Mouse (Mus musculus): ENCODE measurements around the gene Gdpd3. TPM values are rescaled to one million over a fixed set of nuclear protein-coding genes. Genes with fewer than 3 reads are reported as not detected.

The Gdpd3 gene
- polyA plus RNA-seq, 1 experiment = 35.7 TPM

- peak; percentile 99 for TF ChIP-seq POLR2A (IDR thresholded peaks at IDR 0.05; ENCODE audit: borderline replicate concordance, extremely low read depth, low read depth, low read length)
- no peak for TF ChIP-seq CTCF (IDR thresholded peaks at IDR 0.05; ENCODE audit: insufficient read depth, low read length)
- peak; percentile 93 for DNase-seq
- under 1% methylated on average over 30 of the region's 36 CpGs for WGBS
- Histone ChIP-seq H3K4me3 (replicated peaks; ENCODE audit: extremely low read depth, low read depth, low read length) (peak overlapping the region; percentile 100), H3K4me1 (ENCODE audit: control insufficient read depth, insufficient read depth, low read length) (peaks cover 10% of the 10 kb centered on the region)
These were observed 32.9 kb downstream of the Gdpd3 start for GRCm38 (mm10) chr7:126799050-126799467.

GRCm38 (mm10) chr7:126799468-126800268, 33.5 kb downstream of the Gdpd3 start:
- H3K4me3 ChIP-seq (replicated peaks; ENCODE audit: extremely low read depth, low read depth, low read length) = peak overlapping the region; percentile 65
- DNase-seq = peak; percentile 86
- TF ChIP-seq CTCF (IDR thresholded peaks at IDR 0.05; ENCODE audit: insufficient read depth, low read length) = peak; percentile 47
- peak; percentile 98 for TF ChIP-seq POLR2A (IDR thresholded peaks at IDR 0.05; ENCODE audit: borderline replicate concordance, extremely low read depth, low read depth, low read length)
- peaks cover 10% of the 10 kb centered on the region for H3K4me1 ChIP-seq (ENCODE audit: control insufficient read depth, insufficient read depth, low read length)
- WGBS = 2% methylated on average over 38 of the region's 38 CpGs

GRCm38 (mm10) chr7:126800269-126801056, 34.3 kb downstream of the Gdpd3 start:
- TF ChIP-seq CTCF (IDR thresholded peaks at IDR 0.05; ENCODE audit: insufficient read depth, low read length) (no peak), POLR2A (IDR thresholded peaks at IDR 0.05; ENCODE audit: borderline replicate concordance, extremely low read depth, low read depth, low read length) (no peak)
- Histone ChIP-seq H3K4me1 (ENCODE audit: control insufficient read depth, insufficient read depth, low read length) (peaks cover 10% of the 10 kb centered on the region), H3K4me3 (replicated peaks; ENCODE audit: extremely low read depth, low read depth, low read length) (peak overlapping the region; percentile 65)
- no peak for DNase-seq
- 71% methylated on average over 5 of the region's 5 CpGs for WGBS

- DNase-seq = no peak
- WGBS = 91% methylated on average over 16 of the region's 16 CpGs
- H3K4me3 ChIP-seq (replicated peaks; ENCODE audit: extremely low read depth, low read depth, low read length) = no peak overlapping the region
- peaks cover 10% of the 10 kb centered on the region for H3K4me1 ChIP-seq (ENCODE audit: control insufficient read depth, insufficient read depth, low read length)
- TF ChIP-seq CTCF (IDR thresholded peaks at IDR 0.05; ENCODE audit: insufficient read depth, low read length) = no peak
- TF ChIP-seq POLR2A (IDR thresholded peaks at IDR 0.05; ENCODE audit: borderline replicate concordance, extremely low read depth, low read depth, low read length) = no peak
These were observed 34.9 kb downstream of the Gdpd3 start for GRCm38 (mm10) chr7:126801057-126801422.

GRCm38 (mm10) chr7:126802134-126802889, 36.2 kb downstream of the Gdpd3 start:
- TF ChIP-seq POLR2A (IDR thresholded peaks at IDR 0.05; ENCODE audit: borderline replicate concordance, extremely low read depth, low read depth, low read length) (no peak), CTCF (IDR thresholded peaks at IDR 0.05; ENCODE audit: insufficient read depth, low read length) (no peak)
- Histone ChIP-seq H3K4me1 (ENCODE audit: control insufficient read depth, insufficient read depth, low read length) (peaks cover 8% of the 10 kb centered on the region), H3K4me3 (replicated peaks; ENCODE audit: extremely low read depth, low read depth, low read length) (no peak overlapping the region)
- WGBS = 79% methylated on average over 11 of the region's 11 CpGs
- DNase-seq = no peak

- 84% methylated on average over 6 of the region's 6 CpGs for WGBS
- TF ChIP-seq POLR2A (IDR thresholded peaks at IDR 0.05; ENCODE audit: borderline replicate concordance, extremely low read depth, low read depth, low read length) (no peak), CTCF (IDR thresholded peaks at IDR 0.05; ENCODE audit: insufficient read depth, low read length) (no peak)
- 0 out of 2 replicates have a peak, but pooled peaks cover 3% of the 10 kb centered on the region for H3K4me1 ChIP-seq (ENCODE audit: control insufficient read depth, insufficient read depth, low read length)
- H3K4me3 ChIP-seq (replicated peaks; ENCODE audit: extremely low read depth, low read depth, low read length) = no peak overlapping the region
- DNase-seq = no peak
These were observed 37.0 kb downstream of the Gdpd3 start for GRCm38 (mm10) chr7:126803181-126803580.

- TF ChIP-seq POLR2A (IDR thresholded peaks at IDR 0.05; ENCODE audit: borderline replicate concordance, extremely low read depth, low read depth, low read length) (no peak), CTCF (IDR thresholded peaks at IDR 0.05; ENCODE audit: insufficient read depth, low read length) (no peak)
- DNase-seq = no peak
- Histone ChIP-seq H3K4me3 (replicated peaks; ENCODE audit: extremely low read depth, low read depth, low read length) (no peak overlapping the region), H3K4me1 (ENCODE audit: control insufficient read depth, insufficient read depth, low read length) (0 out of 2 replicates have a peak, but pooled peaks cover 3% of the 10 kb centered on the region)
These were observed 37.6 kb downstream of the Gdpd3 start for GRCm38 (mm10) chr7:126803751-126804150.

- 56% methylated on average over 6 of the region's 6 CpGs for WGBS
- TF ChIP-seq CTCF (IDR thresholded peaks at IDR 0.05; ENCODE audit: insufficient read depth, low read length) (no peak), POLR2A (IDR thresholded peaks at IDR 0.05; ENCODE audit: borderline replicate concordance, extremely low read depth, low read depth, low read length) (no peak)
- H3K4me1 ChIP-seq (ENCODE audit: control insufficient read depth, insufficient read depth, low read length) = no peaks in the 10 kb centered on the region; the same call in 1 of the 2 replicates
- DNase-seq = peak; percentile 50
- no peak overlapping the region for H3K4me3 ChIP-seq (replicated peaks; ENCODE audit: extremely low read depth, low read depth, low read length)
These were observed 40.8 kb downstream of the Gdpd3 start for GRCm38 (mm10) chr7:126806956-126807355.

GRCm38 (mm10) chr7:126807405-126807804, 41.3 kb downstream of the Gdpd3 start:
- no peak for TF ChIP-seq CTCF (IDR thresholded peaks at IDR 0.05; ENCODE audit: insufficient read depth, low read length)
- TF ChIP-seq POLR2A (IDR thresholded peaks at IDR 0.05; ENCODE audit: borderline replicate concordance, extremely low read depth, low read depth, low read length) = no peak
- WGBS = 66% methylated on average over 4 of the region's 4 CpGs
- no peak overlapping the region for H3K4me3 ChIP-seq (replicated peaks; ENCODE audit: extremely low read depth, low read depth, low read length)
- DNase-seq = no peak
- H3K4me1 ChIP-seq (ENCODE audit: control insufficient read depth, insufficient read depth, low read length) = no peaks in the 10 kb centered on the region; the same call in 1 of the 2 replicates

All from lung, adult 2 months (tissue).